Mouse (Mus musculus): Measurements from ENCODE around the gene Dglucy. TPM values are rescaled to one million over a fixed set of nuclear protein-coding genes. Genes with fewer than 3 reads are reported as not detected.
A peak's percentile ranks its signal among the peaks of the same experiment; 100 is the strongest.

Dglucy gene
- total RNA-seq, 2 experiments from 2014 or later: 5.0 to 5.3 TPM

DNA sequence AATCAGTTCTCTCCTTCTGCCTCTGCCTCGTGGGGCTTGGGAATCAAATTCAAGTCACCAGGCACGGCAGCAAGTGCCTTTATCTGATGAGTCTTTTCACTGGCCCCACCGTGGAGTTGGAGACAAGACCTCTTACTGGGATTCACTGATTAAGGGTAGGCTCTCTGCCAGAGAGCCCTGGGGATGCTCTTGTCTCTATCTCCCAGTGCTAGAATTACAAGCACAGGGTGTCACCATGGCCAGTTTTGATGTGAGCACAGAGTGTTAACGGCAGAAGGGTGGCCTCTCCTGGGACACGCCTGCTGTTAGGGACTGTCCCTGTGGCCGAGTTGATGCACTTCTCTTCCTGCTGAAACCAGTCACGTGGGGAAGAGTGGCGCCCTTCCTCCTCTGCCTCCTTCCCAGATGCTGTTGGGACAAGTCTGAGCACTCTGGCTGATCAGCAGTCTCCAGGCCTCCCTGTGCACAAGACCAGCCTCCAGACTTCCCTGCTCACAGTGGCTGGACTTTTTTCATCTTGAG is 60.3 kb downstream of the Dglucy start:
- intact Hi-C loops (cut with DNase I): loop anchor here (5.0 kb wide), 1 partner anchor 117 kb away; no protein-coding TSS in a partner anchor

GRCm38 (mm10) chr12:100839926-100840325 is 61.1 kb downstream of the Dglucy start:
- intact Hi-C loops (cut with DNase I): loop anchor here (2.0 to 10.0 kb wide), 3 partner anchors 118 to 675 kb away; no protein-coding TSS in a partner anchor
- peak; percentile 48 for DNase-seq

More for the DNA sequence above, 60.3 kb downstream of the Dglucy start:
- peak; percentile 16 for DNase-seq

DNA sequence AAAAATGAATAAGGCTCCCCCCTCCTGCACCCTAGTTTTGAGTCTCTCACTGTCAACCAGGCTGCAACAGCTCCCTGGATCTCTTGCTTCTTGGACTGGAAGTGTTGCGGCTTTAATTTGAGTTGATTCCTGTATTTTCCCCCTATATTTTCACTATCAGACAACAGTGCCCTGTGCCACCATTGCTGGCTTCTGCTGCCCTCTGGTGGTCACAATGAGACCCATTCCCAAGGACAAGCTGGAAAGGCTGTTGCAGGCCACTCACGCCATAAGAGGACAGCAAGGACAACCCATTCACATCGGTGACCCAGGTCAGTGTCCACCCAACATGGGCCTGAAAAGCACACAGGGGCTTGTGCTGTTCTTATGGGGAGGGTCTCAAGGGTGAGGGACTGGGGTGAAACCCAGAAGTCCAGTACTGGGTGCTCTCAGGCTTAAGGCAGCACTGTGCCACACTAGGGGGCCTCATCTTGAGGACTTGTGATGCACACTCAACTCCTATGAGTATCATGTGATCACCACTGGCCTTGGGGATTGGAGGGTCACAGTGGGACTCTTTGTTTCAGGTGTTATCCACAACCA is 62.4 kb downstream of the Dglucy start:
- intact Hi-C loops (cut with DNase I): loop anchor here (2.0 to 10.0 kb wide), 2 partner anchors 263 to 677 kb away; no protein-coding TSS in a partner anchor

GRCm38 (mm10) chr12:100843171-100843570 is 64.3 kb downstream of the Dglucy start:
- intact Hi-C loops (cut with DNase I): loop anchor here (10.0 kb wide), 1 partner anchor 678 kb away; no protein-coding TSS in a partner anchor
- DNase-seq: no peak

More for the DNA sequence above, 62.4 kb downstream of the Dglucy start:
- peak; percentile 87 for DNase-seq

- intact Hi-C loops (cut with DNase I): loop anchor here (10.0 kb wide), 1 partner anchor 680 kb away; no protein-coding TSS in a partner anchor
- DNase-seq: no peak
Measured at GRCm38 (mm10) chr12:100844546-100844945, 65.7 kb downstream of the Dglucy start.

DNA sequence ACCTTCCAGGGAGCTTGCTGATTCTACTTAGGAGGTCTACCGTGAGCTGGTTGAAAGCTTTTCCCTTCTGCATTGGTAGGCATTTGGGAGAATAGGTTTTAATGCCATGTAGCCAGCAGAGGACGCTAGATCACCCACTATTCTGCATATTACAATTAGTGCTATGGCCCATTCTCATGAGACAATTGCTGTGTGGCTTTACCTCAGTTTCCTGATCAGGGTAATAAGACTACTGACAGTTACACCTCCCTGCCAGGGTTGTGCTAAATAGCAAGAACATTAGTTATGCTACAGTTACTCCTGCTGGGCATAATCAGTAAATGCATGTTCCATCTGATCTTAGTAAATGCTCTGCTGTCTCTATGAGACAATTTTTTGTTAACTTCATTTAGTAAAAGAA is 67.0 kb downstream of the Dglucy start:
- no peak for DNase-seq
- intact Hi-C loops (cut with DNase I): loop anchor here (10.0 kb wide), 1 partner anchor 681 kb away; no protein-coding TSS in a partner anchor

DNA sequence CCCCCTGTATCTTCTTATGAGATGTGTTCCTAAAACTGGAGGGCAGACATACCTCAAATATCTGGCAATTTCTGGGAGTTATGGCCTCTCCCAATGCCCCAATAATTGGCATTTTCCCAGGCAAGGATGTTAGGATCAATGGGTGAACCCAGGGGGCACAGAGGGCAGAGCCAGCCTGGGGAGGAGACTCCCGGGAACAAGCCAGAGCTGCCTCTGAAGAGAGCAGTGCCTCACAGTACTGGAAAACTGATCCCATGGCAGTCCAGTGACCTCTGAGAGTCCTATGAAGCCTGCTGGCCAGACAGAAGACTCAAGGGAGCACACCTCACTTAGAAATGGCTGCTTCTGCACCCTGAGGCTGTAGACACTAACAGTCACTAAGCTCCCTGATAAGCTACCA is 67.7 kb downstream of the Dglucy start:
- intact Hi-C loops (cut with DNase I): loop anchor here (10.0 kb wide), 1 partner anchor 682 kb away; no protein-coding TSS in a partner anchor

GRCm38 (mm10) chr12:100847437-100848080 is 68.7 kb downstream of the Dglucy start:
- intact Hi-C loops (cut with DNase I): loop anchor here (2.0 to 10.0 kb wide), 2 partner anchors 77 to 683 kb away; no protein-coding TSS in a partner anchor
- no peak for DNase-seq

More for the DNA sequence above, 67.7 kb downstream of the Dglucy start:
- DNase-seq: no peak

DNA sequence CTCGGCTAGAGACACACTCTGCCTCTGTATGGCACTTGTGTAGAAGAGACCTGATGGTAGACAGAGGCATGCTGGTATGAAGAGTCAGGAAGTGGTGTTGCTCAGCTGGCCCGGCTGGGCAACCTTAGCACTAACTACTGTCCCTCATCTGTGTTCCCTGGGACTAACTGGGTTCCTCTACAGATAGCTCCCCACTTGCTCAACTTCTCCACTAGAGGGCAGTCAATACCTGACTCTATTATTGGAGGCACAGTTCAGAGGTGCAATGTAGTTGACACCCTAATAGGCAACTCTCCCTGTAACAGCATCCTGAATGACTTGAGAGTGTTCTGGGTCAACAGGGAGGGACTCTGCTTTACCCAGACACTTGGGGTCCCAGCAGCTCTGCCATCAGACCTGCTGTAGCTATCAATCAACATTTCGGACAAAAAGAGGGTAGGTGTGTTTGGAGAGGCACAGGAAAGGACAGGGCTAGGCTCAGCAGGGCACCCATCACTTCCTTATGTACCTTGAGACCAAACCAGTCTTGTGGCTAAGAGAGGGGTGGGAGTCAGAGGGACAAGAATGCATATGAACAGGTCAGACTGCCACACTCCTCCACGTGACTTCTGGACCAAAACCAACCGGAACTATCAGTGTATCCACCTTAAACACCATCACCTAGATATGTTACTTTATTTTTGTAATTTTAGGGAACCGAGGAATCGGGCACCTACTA is 70.7 kb downstream of the Dglucy start:
- peak; percentile 38 for DNase-seq
- intact Hi-C loops (cut with DNase I): loop anchor here (2.0 to 10.0 kb wide), 2 partner anchors 75 to 685 kb away; no protein-coding TSS in a partner anchor

GRCm38 (mm10) chr12:100852370-100852769 is 73.5 kb downstream of the Dglucy start:
- no peak for DNase-seq
- intact Hi-C loops (cut with DNase I): no loop called here

DNA sequence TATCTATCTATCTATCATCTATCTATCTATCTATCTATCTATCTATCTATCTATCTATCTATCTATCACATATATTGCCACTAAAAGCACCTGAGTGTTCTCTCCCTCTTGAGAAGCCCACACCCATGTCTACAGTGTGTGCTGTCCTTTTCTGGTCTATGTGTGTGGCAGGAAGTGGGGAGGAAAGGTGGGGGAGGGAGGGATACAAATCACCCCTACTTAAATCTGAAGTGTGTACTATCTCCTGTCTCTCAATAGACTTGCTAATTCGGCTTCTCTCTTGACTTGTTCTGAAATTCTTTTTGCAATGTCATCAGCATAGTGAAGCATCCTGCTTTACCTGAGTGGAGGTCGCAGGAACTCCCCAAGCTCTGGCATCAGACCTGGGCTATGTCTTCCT is 77.5 kb downstream of the Dglucy start:
- intact Hi-C loops (cut with DNase I): no loop called here
- no peak for DNase-seq

- DNase-seq: no peak
- intact Hi-C loops (cut with DNase I): no loop called here
Measured at GRCm38 (mm10) chr12:100857791-100858190, 78.9 kb downstream of the Dglucy start.

GRCm38 (mm10) chr12:100862272-100862671 is 83.4 kb downstream of the Dglucy start:
- intact Hi-C loops (cut with DNase I): loop anchor here (5.0 kb wide), 1 partner anchor 45 kb away; the partner anchor contains the start of gene Gpr68
- DNase-seq: no peak

GRCm38 (mm10) chr12:100862856-100863446 is 84.1 kb downstream of the Dglucy start:
- DNase-seq: no peak

GRCm38 (mm10) chr12:100865072-100865471 is 86.2 kb downstream of the Dglucy start:
- no peak for DNase-seq
- intact Hi-C loops (cut with DNase I): no loop called here

More at GRCm38 (mm10) chr12:100862856-100863446, 84.1 kb downstream of the Dglucy start:
- intact Hi-C loops (cut with DNase I): loop anchor here (5.0 kb wide), 1 partner anchor 44 kb away; the partner anchor contains the start of gene Gpr68

- no peak for DNase-seq
- intact Hi-C loops (cut with DNase I): no loop called here
Measured at GRCm38 (mm10) chr12:100865509-100866078, 86.7 kb downstream of the Dglucy start.

DNA sequence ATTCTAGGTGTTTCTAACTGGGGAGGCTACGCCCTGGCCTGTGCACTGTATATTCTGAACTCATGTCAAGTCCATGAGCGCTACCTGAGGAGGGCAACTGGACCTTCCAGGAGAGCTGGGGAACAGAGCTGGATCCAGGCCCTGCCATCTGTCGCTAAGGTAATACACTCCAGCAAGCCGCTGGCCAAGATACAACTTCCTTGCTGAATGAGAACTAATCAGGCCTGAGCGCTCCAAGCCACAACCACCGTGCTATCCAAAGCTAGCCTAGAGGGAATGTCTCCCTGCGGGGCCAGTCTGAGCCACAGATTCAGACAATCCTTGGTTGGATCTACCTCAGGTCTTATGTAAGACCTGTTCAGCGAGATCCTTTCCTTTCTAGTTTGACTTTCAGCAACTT is 88.2 kb downstream of the Dglucy start:
- peak; percentile 80 for DNase-seq
- intact Hi-C loops (cut with DNase I): no loop called here

GRCm38 (mm10) chr12:100868049-100868622 is 89.3 kb downstream of the Dglucy start:
- intact Hi-C loops (cut with DNase I): no loop called here
- DNase-seq: no peak

- intact Hi-C loops (cut with DNase I): no loop called here
- DNase-seq: no peak
Measured at GRCm38 (mm10) chr12:100871234-100871633, 92.4 kb downstream of the Dglucy start.

Measured in left cerebral cortex, postnatal 4 days (tissue).